Mouse (Mus musculus) regulatory T cell (primary cell): ENCODE data around the gene Cpeb1.
"Not testable (repeated sequence)": the region's sequence is repeated elsewhere in the genome, so short reads cannot be mapped to it uniquely, and the experiment has no call there.

Source experiments
- in situ Hi-C: fragments of 300-600 bp; cut with MboI, MseI; formaldehyde crosslinking; loops from one replicate; pipeline ENCODE4 v1.15.1; 2025; ENCODE audit warnings: high pct_unique_total_duplicates

The Cpeb1 gene

DNA sequence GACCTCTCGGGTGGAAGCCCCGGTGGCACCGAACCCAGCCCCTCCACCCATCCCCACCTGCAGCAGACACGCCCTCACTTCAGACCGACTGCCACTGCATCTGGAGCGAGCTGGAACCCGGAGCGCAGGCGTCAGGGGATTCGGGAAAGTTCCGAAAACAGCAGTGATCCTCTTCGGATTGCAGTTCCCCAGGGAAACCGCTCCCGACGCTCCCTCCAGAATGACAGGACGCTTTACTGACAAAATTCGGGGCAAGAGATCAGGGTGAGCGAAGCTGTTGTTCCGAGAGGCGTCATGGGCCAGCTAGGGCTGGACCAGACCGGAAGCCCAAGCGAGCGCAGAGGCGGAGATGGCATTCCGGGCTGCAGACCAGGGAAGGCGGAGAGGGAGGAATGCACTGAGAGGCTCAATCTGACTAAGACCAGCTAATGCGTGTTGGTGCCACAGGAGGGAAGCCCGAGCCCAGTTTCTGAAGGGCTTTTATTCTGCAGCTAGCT lies at the start of gene Cpeb1:
Cpeb1 (minus strand) TSS at position 311 of the 497 bp plus-strand sequence.
- in situ Hi-C loops: no loop called here

GRCm38 (mm10) chr7:81501050-81501449 lies 45.8 kb upstream of the Cpeb1 start:
- in situ Hi-C loops: no loop called here

GRCm38 (mm10) chr7:81498181-81498580 lies 42.9 kb upstream of the Cpeb1 start, which contains the start of gene BC048679:
BC048679 (minus strand) TSS chr7:81498281.
- in situ Hi-C loops: no loop called here

GRCm38 (mm10) chr7:81497171-81497570 lies 41.9 kb upstream of the Cpeb1 start:
- in situ Hi-C loops: no loop called here

DNA sequence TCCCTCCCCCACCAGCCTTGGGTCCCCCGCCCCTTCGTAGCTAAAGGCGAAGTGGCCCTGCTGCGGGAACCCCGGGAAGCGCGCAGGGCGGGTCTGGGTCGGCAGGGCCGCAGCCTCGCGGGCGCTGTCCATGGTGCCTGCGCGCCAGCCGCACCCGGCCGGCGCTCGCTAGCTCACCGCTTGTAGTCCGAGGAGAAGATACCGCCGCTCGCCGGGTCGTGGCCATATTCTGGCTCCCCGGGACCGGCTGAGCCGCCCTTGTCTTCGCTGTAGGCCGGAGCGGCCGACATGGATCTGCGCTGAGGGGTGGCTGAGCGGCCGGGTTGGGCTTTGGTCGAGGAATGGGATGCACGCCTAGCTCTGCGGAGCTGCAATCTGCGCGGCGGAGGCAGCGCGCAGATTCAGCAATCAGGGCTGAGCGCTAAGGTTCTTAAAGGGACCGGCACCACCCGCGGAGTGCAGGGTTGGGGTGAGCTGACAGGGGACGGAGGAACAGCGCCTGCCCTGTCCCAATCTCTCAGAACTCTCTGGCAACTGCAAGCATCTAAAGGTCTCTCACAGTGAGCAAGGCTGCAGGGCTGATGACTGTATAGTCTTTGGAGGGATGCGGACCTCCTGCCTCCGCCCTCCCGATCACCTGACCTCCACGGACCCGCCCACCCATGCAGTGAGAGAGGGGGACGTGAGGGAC lies 38.2 kb upstream of the Cpeb1 start, which contains the start of gene Ap3b2:
Ap3b2 (minus strand) TSS at position 595 of the 691 bp plus-strand sequence.
- in situ Hi-C loops: no loop called here

GRCm38 (mm10) chr7:81492628-81493027 lies 37.4 kb upstream of the Cpeb1 start:
- in situ Hi-C loops: no loop called here

DNA sequence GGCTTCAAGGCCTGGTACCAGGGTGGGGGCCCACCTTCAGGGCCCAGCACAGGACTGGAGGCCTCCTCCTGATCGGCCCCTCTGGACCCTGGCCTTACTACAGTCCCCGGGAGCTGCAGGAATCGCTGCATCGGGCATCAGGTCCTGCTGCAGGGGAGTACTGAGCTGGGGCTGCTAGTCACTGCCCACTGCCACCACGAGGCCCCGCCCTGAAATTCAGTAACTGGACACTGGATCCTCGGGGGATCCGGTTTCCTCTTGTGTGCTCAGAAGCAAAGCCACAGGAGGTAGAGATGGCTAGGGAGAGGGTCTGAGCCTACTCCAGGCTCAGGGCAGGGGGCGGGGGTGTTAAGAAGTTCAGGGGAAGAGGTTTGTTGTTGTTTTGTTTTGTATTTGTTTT lies 34.4 kb upstream of the Cpeb1 start:
- in situ Hi-C loops: no loop called here

GRCm38 (mm10) chr7:81480800-81481199 lies 25.5 kb upstream of the Cpeb1 start:
- in situ Hi-C loops: no loop called here

GRCm38 (mm10) chr7:81479531-81480090 lies 24.3 kb upstream of the Cpeb1 start:
- in situ Hi-C loops: no loop called here

DNA sequence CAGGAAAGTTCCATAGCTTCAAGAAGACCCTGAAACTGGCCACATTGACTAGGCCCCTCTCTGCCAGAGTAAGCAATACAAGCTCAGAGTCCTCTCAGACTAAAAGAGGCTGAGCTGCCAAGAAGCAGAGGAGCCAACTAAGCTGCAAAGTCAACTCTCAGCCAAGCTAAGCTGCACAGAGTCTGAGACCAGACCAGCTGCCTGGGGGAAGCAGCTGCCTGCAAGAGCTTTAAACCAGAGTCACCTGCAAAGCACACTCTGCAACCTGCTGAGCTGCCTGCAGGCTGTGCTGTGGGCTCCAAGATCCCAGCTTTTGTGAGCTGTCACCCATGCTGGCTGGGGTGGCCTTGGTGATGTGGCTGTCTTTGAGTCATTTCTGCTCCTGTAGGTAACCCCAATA lies 23.0 kb upstream of the Cpeb1 start:
- in situ Hi-C loops: not testable (repeated sequence)

DNA sequence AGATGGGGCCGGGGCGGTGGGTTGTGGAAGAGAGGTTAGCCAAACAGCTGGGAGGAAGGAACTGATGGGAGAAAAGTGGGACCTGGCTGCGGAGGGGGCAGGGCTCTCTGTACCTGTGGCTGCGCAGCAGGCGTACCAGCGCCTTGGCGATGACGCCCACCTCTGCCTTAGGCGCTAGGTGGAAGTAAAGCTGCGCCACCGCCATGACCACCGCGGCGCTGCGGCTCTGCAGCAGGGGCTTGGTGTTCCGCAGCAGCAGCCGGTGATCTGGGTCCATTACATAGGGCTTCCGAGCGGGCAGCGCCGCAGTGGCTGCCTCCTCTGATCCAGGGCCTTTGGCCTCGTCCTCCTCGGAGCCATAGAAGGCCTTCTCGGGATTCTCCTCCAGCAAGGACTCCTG lies 21.6 kb upstream of the Cpeb1 start:
- in situ Hi-C loops: no loop called here

- in situ Hi-C loops: no loop called here
Measured at GRCm38 (mm10) chr7:81475221-81475620, 20.0 kb upstream of the Cpeb1 start.

DNA sequence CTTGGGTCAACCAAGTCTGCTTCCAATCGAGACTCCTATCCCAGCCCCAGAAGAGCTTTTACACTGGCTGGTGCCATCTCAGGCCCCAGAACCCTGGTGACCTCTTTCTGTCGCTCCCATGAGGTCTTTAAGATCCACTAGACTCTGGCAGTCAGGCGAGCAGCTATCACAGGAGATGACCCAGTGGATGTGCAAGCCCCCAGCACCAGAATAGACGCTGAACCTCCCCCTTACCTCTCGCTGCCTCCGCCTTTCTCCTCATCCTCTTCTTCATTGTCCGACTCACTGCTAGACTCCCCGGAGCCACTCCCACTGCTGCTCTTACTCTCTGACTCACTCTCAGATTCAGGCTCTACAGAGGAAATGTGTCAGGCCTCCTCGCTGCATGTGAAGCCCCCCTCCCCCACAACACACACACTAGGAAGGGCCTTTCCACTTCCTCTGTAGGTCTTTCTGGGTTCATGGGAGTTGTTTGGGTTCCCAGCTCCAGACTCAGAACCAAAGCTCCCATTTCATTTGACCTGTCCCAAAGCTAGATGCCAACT lies 9.7 kb upstream of the Cpeb1 start:
- in situ Hi-C loops: no loop called here

- in situ Hi-C loops: no loop called here
Measured at GRCm38 (mm10) chr7:81464116-81464515, 8.9 kb upstream of the Cpeb1 start.

DNA sequence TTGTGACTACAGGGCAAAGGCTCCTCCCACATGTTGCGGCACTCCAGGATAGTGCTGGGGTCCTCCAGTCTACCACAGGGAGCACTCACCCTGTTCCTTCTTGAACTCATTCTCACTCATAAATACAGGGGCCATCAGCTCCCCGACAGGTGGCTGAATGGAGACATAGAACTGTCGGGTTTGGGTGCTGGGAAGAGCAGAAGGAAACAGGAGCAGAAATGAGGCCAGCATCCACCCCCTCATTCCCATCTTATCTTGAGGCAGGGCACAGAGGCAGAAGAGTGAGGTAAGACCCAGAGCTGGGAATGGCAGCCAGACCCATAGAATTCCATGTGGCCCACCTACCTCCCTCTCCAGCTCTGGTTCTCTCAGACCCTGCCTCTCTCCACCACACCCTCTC lies 7.5 kb upstream of the Cpeb1 start:
- in situ Hi-C loops: no loop called here

DNA sequence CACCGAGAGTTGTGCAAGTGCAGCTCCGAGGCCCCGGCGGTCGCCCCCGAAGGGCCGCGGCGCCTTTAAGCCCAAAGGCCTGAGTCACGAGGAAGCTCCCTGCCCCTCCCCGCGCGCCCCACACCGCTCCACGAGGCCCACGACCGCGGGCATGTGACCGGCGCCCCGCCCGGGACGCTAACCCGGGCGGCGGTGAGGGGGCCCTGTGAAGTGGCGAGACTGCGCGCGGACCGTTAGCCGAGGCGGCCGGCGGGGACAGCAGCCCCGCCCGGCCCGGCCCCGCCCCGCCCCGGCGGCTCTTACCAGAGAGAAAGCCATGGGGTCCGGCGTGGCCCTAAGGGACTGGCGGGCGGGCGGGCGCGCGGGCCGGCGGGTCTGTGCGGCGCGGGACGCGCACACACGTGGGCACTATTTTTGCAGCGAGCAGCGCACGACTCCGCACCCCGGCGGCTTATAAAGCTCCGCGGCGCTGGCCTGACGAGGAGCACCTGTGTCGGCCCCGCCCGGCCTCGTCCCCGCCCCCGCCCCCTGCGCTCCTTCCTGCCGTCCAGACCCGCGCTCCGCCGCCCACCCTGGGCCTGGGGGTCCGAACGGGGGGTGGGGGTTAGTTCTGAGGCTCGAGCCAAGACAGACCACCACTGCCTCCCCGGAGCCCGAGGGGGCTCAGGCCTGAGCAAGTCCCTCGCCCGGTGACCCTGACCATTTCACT lies 780 bp downstream of the Cpeb1 start:
- in situ Hi-C loops: no loop called here

- in situ Hi-C loops: no loop called here
Measured at GRCm38 (mm10) chr7:81453443-81454274, 1.6 kb downstream of the Cpeb1 start.

- in situ Hi-C loops: no loop called here
Measured at GRCm38 (mm10) chr7:81452971-81453441, 2.3 kb downstream of the Cpeb1 start.

DNA sequence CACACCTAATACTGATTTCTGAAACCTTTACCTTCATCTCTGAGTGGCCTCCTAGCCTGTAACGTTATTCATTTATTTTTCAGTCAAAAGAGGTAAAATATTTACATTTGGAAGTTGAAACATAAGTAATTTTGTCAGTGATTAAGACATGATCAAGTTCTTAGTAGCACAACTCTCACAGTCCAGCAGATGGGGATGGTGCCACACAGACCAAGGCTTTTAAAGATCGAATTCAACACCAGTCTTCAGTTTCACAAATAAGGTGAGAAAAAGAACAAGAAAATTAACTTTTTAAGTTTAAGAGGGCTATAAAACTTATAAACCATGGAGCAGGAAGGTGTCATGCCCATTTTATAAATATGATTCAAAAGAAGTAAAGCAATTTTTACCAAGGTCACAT lies 56.3 kb downstream of the Cpeb1 start:
- in situ Hi-C loops: no loop called here

- in situ Hi-C loops: no loop called here
Measured at GRCm38 (mm10) chr7:81379363-81379762, 75.9 kb downstream of the Cpeb1 start.

DNA sequence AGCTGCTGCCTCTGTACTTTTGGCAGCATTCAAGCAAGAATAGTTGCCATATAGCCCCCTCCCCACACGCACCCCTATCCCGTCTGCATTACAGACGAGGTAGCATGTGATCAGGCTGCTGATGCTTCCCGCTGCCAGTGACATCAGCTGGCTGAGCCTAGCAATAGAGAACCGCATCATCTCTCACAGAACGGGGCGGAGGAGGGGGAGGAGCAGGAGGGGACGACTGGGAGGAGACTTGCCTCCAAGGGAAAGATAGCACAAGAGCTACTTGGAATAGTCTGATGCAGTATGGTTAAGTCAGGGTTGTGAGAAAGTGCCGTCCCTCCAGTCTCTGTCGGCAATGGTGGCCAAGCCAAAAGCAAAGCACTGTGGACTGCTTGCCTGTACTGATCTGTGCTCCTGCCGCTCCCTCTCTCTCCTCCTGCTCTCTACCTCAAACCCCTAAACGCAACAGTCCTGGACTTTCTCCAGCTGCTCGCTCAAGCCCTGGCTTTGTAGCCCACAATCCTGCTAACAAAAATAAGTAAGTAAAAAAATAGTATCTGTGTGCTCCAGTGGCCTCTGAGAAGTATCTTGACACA lies 82.8 kb downstream of the Cpeb1 start:
- in situ Hi-C loops: no loop called here
